Mouse (Mus musculus): ENCODE measurements around the gene Wif1. TPM values are rescaled to one million over a fixed set of nuclear protein-coding genes. Genes with fewer than 3 reads are reported as not detected.

Wif1 gene
- total and polyA plus RNA-seq, 3 experiments, result not detected

GRCm38 (mm10) chr10:121089312-121089711 lies 55.6 kb downstream of the Wif1 start:
- dilution Hi-C loops (cut with MboI; ENCODE audit: extremely low pct_ligation_motif_present, extremely low pct_unique_long_range_greater_than_20kb, low sequenced_read_pairs), result no loop called here

GRCm38 (mm10) chr10:121090006-121090405 lies 56.2 kb downstream of the Wif1 start:
- no peak overlapping the region for H3K27ac ChIP-seq (ENCODE audit: insufficient read depth, low read depth)
- in situ Hi-C loops (cut with MboI; ENCODE audit: low pct_ligation_motif_present, low pct_unique_long_range_greater_than_20kb, low sequenced_read_pairs) (no loop called here), dilution Hi-C loops (cut with MboI; ENCODE audit: extremely low pct_ligation_motif_present, extremely low pct_unique_long_range_greater_than_20kb, low sequenced_read_pairs) (no loop called here)
- H3K4me2 ChIP-seq (ENCODE audit: insufficient read depth, low read depth, poor library complexity, severe bottlenecking), result no peak overlapping the region
- H3K4me1 ChIP-seq (ENCODE audit: control insufficient read depth in 1 of 2, insufficient read depth in 2 of 2), result peaks cover 0 to 4% of the 10 kb centered on the region in 2 experiments; a peak in 1 of 4 replicates
- H3K79me2 ChIP-seq (replicated peaks; ENCODE audit: control insufficient read depth, extremely low read depth, insufficient read depth, poor library complexity, severe bottlenecking), result no peaks in the 10 kb centered on the region
- no peaks in the 10 kb centered on the region for H3K36me3 ChIP-seq (replicated peaks in 1 of 2; ENCODE audit: control insufficient read depth in 1 of 2, insufficient read depth in 1 of 2, low read length in 1 of 2)
- no peaks in the 10 kb centered on the region for H3K27me3 ChIP-seq (replicated peaks)
- H3K9me3 ChIP-seq (replicated peaks; ENCODE audit: low read length), result peaks cover 4% of the 10 kb centered on the region
- H3K9ac ChIP-seq (ENCODE audit: insufficient read depth, low read depth), result no peak overlapping the region
- DNase-seq (ENCODE audit: extremely low read depth), result no peak
- H3K4me3 ChIP-seq (replicated peaks in 1 of 3; ENCODE audit: low read depth in 2 of 3, low read length in 2 of 3, poor library complexity in 1 of 3), result no peak overlapping the region
- TF ChIP-seq POLR2A (IDR thresholded peaks at IDR 0.05; ENCODE audit: low read depth, low read length) (no peak), EP300 (IDR thresholded peaks at IDR 0.05; ENCODE audit: low read length) (no peak), USF2 (conservative IDR thresholded peaks at IDR 0.05; ENCODE audit: low read depth, low read length) (no peak), POLR2AphosphoS2 (IDR thresholded peaks at IDR 0.05; ENCODE audit: low read depth, low read length) (no peak)

More at GRCm38 (mm10) chr10:121089312-121089711, 55.6 kb downstream of the Wif1 start:
- Histone ChIP-seq H3K9me3 (replicated peaks; ENCODE audit: low read length) (peaks cover 4% of the 10 kb centered on the region), H3K9ac (ENCODE audit: insufficient read depth, low read depth) (no peak overlapping the region), H3K4me3 (replicated peaks in 1 of 3; ENCODE audit: low read depth in 2 of 3, low read length in 2 of 3, poor library complexity in 1 of 3) (no peak overlapping the region), H3K27me3 (replicated peaks) (no peaks in the 10 kb centered on the region), H3K36me3 (replicated peaks in 1 of 2; ENCODE audit: control insufficient read depth in 1 of 2, insufficient read depth in 1 of 2, low read length in 1 of 2) (no peaks in the 10 kb centered on the region), H3K4me1 (ENCODE audit: control insufficient read depth in 1 of 2, insufficient read depth in 2 of 2) (peaks cover 0 to 4% of the 10 kb centered on the region in 2 experiments; a peak in 1 of 4 replicates), H3K79me2 (replicated peaks; ENCODE audit: control insufficient read depth, extremely low read depth, insufficient read depth, poor library complexity, severe bottlenecking) (no peaks in the 10 kb centered on the region), H3K4me2 (ENCODE audit: insufficient read depth, low read depth, poor library complexity, severe bottlenecking) (no peak overlapping the region), H3K27ac (ENCODE audit: insufficient read depth, low read depth) (no peak overlapping the region)
- in situ Hi-C loops (cut with MboI; ENCODE audit: low pct_ligation_motif_present, low pct_unique_long_range_greater_than_20kb, low sequenced_read_pairs), result no loop called here
- DNase-seq (ENCODE audit: extremely low read depth), result no peak
- TF ChIP-seq MYC (IDR thresholded peaks at IDR 0.05; ENCODE audit: low read depth, low read length) (no peak), PAX5 (IDR thresholded peaks at IDR 0.05; ENCODE audit: low read length) (no peak), MAZ (IDR thresholded peaks at IDR 0.05; ENCODE audit: low read depth, low read length) (no peak), ELF1 (IDR thresholded peaks at IDR 0.05; ENCODE audit: low read depth, low read length) (no peak), BHLHE40 (IDR thresholded peaks at IDR 0.05; ENCODE audit: low read depth, low read length) (no peak), KAT2A (IDR thresholded peaks at IDR 0.05; ENCODE audit: insufficient replicate concordance, low read length) (no peak), POLR2AphosphoS2 (IDR thresholded peaks at IDR 0.05; ENCODE audit: low read depth, low read length) (no peak), ZNF384 (IDR thresholded peaks at IDR 0.05; ENCODE audit: low read depth, low read length) (no peak), CHD1 (IDR thresholded peaks at IDR 0.05; ENCODE audit: low read depth, low read length) (no peak), EP300 (IDR thresholded peaks at IDR 0.05; ENCODE audit: low read length) (no peak), RCOR1 (conservative IDR thresholded peaks at IDR 0.05; ENCODE audit: low read depth, low read length) (no peak), SIN3A (IDR thresholded peaks at IDR 0.05; ENCODE audit: low read length) (no peak), E2F4 (IDR thresholded peaks at IDR 0.05; ENCODE audit: insufficient replicate concordance, low read depth, low read length) (no peak)

- H3K27me3 ChIP-seq (replicated peaks), result no peaks in the 10 kb centered on the region
- TF ChIP-seq TCF12 (IDR thresholded peaks at IDR 0.05; ENCODE audit: low read depth, low read length), result no peak
- dilution Hi-C loops (cut with MboI; ENCODE audit: extremely low pct_ligation_motif_present, extremely low pct_unique_long_range_greater_than_20kb, low sequenced_read_pairs) (no loop called here), in situ Hi-C loops (cut with MboI; ENCODE audit: low pct_ligation_motif_present, low pct_unique_long_range_greater_than_20kb, low sequenced_read_pairs) (no loop called here)
- H3K4me2 ChIP-seq (ENCODE audit: insufficient read depth, low read depth, poor library complexity, severe bottlenecking), result no peak overlapping the region
- no peak overlapping the region for H3K4me3 ChIP-seq (replicated peaks in 1 of 3; ENCODE audit: low read depth in 2 of 3, low read length in 2 of 3, poor library complexity in 1 of 3)
- no peaks in the 10 kb centered on the region for H3K4me1 ChIP-seq (ENCODE audit: control insufficient read depth in 1 of 2, insufficient read depth in 2 of 2)
- no peak overlapping the region for H3K27ac ChIP-seq (ENCODE audit: insufficient read depth, low read depth)
- H3K36me3 ChIP-seq (replicated peaks in 1 of 2; ENCODE audit: control insufficient read depth in 1 of 2, insufficient read depth in 1 of 2, low read length in 1 of 2), result no peaks in the 10 kb centered on the region
- H3K9ac ChIP-seq (ENCODE audit: insufficient read depth, low read depth), result no peak overlapping the region
- no peaks in the 10 kb centered on the region for H3K79me2 ChIP-seq (replicated peaks; ENCODE audit: control insufficient read depth, extremely low read depth, insufficient read depth, poor library complexity, severe bottlenecking)
- no peak for DNase-seq (ENCODE audit: extremely low read depth)
- H3K9me3 ChIP-seq (replicated peaks; ENCODE audit: low read length), result peaks cover 10% of the 10 kb centered on the region
These were observed 62.2 kb downstream of the Wif1 start for GRCm38 (mm10) chr10:121095948-121096347.

Data from CH12.LX (cell line).